Mouse (Mus musculus) ES-E14 (cell line): ENCODE measurements at regions not wholly inside any gene's neighbourhood (a gene's known extent, or its start where the extent isn't known, plus 50 kb on each side); places are given as distances from the start of the nearest gene placed in this dataset.

Source experiments
- HCFC1 ChIP-seq: IDR thresholded peaks from 2 replicates; pipeline ENCODE4 v1.6.1; 2012; ENCODE audit warnings: low read length, inconsistent platforms, borderline replicate concordance; ENCODE audit not compliant: insufficient read depth
- ZNF384 ChIP-seq: IDR thresholded peaks from 2 replicates; pipeline ENCODE4 v1.6.1; 2012; ENCODE audit warnings: low read depth, low read length, inconsistent platforms

DNA sequence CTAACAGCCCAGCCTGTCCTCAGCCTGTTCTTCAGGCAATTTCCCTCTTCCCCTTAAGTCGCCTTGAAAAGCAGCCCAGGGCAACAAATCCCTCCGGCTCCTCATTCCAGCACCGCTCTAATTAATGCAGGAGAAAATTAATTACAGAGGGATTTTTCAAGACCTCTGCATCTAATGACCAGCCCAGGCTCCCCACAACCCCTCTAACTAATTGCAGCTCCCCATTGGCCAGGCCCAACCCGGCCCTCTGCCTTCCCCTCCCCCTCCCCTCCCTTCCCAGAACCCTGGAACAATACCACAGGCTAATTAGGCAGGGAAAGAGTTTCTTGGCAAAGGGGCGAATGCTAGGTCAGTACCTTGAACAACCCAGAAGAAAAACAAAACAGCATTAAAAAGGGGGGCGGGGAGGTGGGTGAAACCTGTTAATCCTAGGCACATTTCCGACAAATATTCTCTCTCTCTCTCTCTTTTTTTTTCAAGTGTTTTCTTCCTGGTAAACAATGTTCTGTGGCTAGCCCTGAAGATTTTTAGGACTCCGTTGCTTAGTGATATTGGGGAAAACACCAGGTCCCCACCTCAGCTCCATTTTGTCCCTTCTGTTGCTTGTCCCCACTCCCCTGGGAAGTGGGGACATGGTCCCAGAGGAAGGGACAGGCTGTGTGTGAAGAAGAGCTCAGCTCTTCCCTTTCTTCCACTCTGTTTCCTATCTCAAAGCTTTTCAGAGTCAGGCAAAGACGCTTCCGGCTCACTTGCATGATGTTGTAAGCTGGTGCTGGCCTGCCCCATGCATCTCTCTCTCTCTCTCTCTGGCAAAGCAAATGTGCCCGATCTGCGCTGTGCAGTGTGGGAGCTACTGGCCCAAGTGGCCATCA lies 195.1 kb downstream of the Sox9 start:
- TF ChIP-seq HCFC1 = no peak
- TF ChIP-seq ZNF384 = no peak
